Mouse (Mus musculus) heart, adult 2 months (tissue): ENCODE measurements around the gene Gins3. TPM values are rescaled to one million over a fixed set of nuclear protein-coding genes. Genes with fewer than 3 reads are reported as not detected.
A peak's percentile ranks its signal among the peaks of the same experiment; 100 is the strongest.

Source experiments
- DNase-seq, 2 experiments: peaks; one replicate each; pipeline ENCODE4 v3.0.0; 2021
- H3K27ac ChIP-seq: fragments of 200-600 bp; 2 replicates; pipeline ENCODE4 v1.8.1; 2022
- H3K27me3 ChIP-seq: fragments of 200-500 bp; 2 replicates; pipeline ENCODE4 v1.6.1; 2012; ENCODE audit warnings: mild to moderate bottlenecking, low read length, inconsistent platforms, mixed read lengths; ENCODE audit not compliant: control insufficient read depth, insufficient read depth
- H3K36me3 ChIP-seq: fragments of 200-500 bp; 2 replicates; pipeline ENCODE4 v1.6.1; 2012; ENCODE audit warnings: low read length, inconsistent platforms; ENCODE audit not compliant: control insufficient read depth, insufficient read depth
- H3K4me1 ChIP-seq: fragments of 200-500 bp; 2 replicates; pipeline ENCODE4 v1.6.1; 2011; ENCODE audit warnings: low read length; ENCODE audit not compliant: control insufficient read depth, insufficient read depth
- H3K4me3 ChIP-seq: fragments of 200-600 bp; 2 replicates; pipeline ENCODE4 v1.8.1; 2022
- H3K79me2 ChIP-seq: fragments of 200-500 bp; replicated peaks from 2 replicates; pipeline ENCODE4 v1.6.1; 2012; ENCODE audit warnings: mild to moderate bottlenecking, inconsistent platforms, low read length, moderate library complexity, mixed read lengths; ENCODE audit not compliant: control insufficient read depth, insufficient read depth
- H3K9ac ChIP-seq: fragments of 200-500 bp; 2 replicates; pipeline ENCODE4 v1.6.1; 2012; ENCODE audit warnings: low read depth, mild to moderate bottlenecking, control low read depth, inconsistent platforms, low read length, mixed read lengths
- CTCF ChIP-seq: fragments of 200-600 bp; IDR thresholded peaks from 2 replicates; pipeline ENCODE4 v1.8.1; 2022; ENCODE audit warnings: antibody characterized with exemption, mild to moderate bottlenecking, moderate library complexity
- EP300 ChIP-seq: fragments of 200-500 bp; IDR thresholded peaks from 2 replicates; pipeline ENCODE4 v1.6.1; 2011; ENCODE audit warnings: low read depth, low read length, control low read depth; ENCODE audit not compliant: insufficient read depth
- POLR2A ChIP-seq: fragments of 200-500 bp; IDR thresholded peaks from 2 replicates; pipeline ENCODE4 v1.6.1; 2011; ENCODE audit warnings: mild to moderate bottlenecking, low read depth, low read length, control low read depth; ENCODE audit not compliant: insufficient read depth
- WGBS: fragments of 180-500 bp; shearing (Covaris S2); methylation state at CpG from one replicate; pipeline ENCODE4 v1.1.7; 2018; 5-methylcytosine and 5-hydroxymethylcytosine counted together
- intact Hi-C: fragments of 180-260 bp; cut with DNase I; formaldehyde crosslinking; loops from one replicate; pipeline ENCODE4 v1.15.1; 2025
- long read RNA-seq: library from polyadenylated mRNA; stranded (forward); transcript quantifications from one replicate; pipeline ENCODE4 v2.0.0, GENCODE M21; 2021
- polyA plus RNA-seq: library from polyadenylated mRNA; depleted of rRNA; stranded (reverse); fragments of >200 nt; gene quantifications from 2 replicates; pipeline ENCODE4 v1.2.3, GENCODE M21; 2012; rRNA removed
- total RNA-seq, 2 experiments: library from RNA; stranded (reverse); gene quantifications; 2 replicates each; pipeline ENCODE4 v1.2.3; 2021

The Gins3 gene
- 1 to 10 TPM; 1.2 to 1.3 TPM for total RNA-seq
- 0.47 and 0.94 TPM in 2 replicates for polyA plus RNA-seq
- long read RNA-seq, partial matches to known transcripts: 0 of 2 reads
- long read RNA-seq, other reads (novel, unspliced or antisense): 0 of 2 reads

DNA sequence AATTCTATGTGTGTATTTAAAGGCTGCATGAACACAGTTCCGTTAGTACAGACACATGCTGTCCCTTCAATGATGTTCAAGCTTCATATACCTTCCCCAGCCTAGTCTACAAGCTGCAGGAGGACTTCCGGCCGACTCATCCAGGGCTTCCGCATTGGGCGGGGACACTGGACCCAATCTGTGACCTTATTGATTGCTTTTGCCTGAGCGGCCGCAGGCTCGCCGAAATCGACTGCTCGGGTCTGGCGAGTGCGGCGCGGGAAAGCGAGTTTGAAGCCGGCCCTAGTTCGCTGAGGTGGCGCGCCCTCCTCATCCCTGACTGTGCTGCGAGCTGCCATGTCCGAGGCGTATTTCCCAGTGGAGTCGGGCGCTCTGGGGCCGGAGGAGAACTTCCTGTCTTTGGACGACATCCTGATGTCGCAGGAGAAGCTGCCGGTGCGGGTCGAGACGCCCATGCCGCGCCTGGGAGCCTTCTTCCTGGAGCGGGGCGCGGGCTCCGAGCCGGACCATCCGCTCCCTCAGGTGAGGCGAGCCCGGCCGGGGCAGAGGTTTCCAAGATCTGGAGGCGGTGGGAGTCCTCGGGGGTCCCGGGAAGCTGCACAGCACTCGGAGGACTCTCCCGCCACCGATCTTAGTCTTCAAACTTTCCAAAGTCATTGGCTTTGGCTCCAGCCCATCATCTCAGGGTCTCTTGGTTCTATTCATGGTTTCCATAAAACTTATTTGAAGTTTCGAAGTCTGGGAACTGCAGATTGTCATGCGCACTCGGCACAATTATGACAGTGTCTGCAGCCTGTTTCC, at the start of gene Gins3:
TSS of gene Gins3 (plus strand) at position 192 of the 801 bp plus-strand sequence.
- no peaks in the 10 kb centered on the region for H3K79me2 ChIP-seq
- no peaks in the 10 kb centered on the region; the same call in 1 of the 2 replicates for H3K4me1 ChIP-seq
- H3K9ac ChIP-seq: peak within 1 kb of the TSS; percentile 68
- DNase-seq: peak; percentile 92 to 96
- no peaks in the 10 kb centered on the region for H3K27me3 ChIP-seq
- TF ChIP-seq EP300 (0 out of 2 replicates have a peak, but pooled peaks have one; percentile 49), CTCF (no peak), POLR2A (peak; percentile 50)
- intact Hi-C loops: loop anchor here (10.0 kb wide), 1 partner anchor 171 kb away; the partner anchor contains the start of gene Cnot1
- under 1% methylated on average over 52 of the region's 52 CpGs for WGBS
- peak within 1 kb of the TSS; percentile 79 for H3K4me3 ChIP-seq
- H3K36me3 ChIP-seq: no peaks in the 10 kb centered on the region
- no peak within 1 kb of the TSS for H3K27ac ChIP-seq

DNA sequence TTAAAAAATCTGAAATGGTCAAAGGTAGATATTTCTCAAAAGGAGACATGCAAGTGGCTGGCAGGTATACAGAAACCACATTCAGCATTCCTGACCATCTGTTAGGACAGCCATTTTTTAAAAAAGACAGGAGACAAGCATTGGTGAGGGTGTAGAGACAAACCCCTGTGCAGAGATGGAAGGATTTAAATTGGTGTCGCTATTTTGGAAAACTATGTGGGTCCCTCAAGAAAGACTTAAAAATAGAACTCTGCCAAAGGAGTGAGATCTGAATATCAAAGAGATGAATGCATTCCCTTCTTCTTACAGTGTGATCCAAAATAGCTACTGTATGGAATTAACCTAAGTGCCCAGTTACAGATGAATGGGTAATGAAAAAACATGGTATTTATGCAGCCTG, 45.9 kb upstream of the Gins3 start:
- 52% methylated on average over 1 of the region's 1 CpGs for WGBS

DNA sequence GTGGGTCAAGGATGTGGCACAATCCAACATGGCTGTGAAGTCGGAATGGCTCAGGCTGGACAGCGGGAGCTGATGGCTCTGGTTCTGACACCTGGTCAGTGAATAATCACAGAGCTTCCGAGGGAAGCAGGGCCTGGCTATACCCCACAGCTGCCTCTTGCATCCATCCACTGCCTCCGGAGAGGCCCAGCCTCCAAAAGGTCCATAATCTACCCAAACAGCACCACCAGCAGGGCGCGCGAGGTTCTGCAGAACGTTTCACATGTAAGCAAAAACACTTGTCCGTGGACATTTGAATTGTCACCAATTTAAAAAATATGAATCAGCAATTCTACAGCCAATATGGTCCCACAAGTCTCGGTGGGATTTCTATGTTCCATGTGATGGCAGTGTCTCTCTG, 44.0 kb upstream of the Gins3 start:
- Histone ChIP-seq H3K79me2 (no peaks in the 10 kb centered on the region), H3K4me3 (no peak overlapping the region), H3K27me3 (no peaks in the 10 kb centered on the region), H3K36me3 (no peaks in the 10 kb centered on the region), H3K27ac (no peak overlapping the region), H3K4me1 (no peaks in the 10 kb centered on the region), H3K9ac (no peak overlapping the region)
- intact Hi-C loops: no loop called here
- TF ChIP-seq POLR2A: no peak
- no peak for TF ChIP-seq EP300
- no peak for TF ChIP-seq CTCF
- DNase-seq: no peak
- 64% methylated on average over 10 of the region's 10 CpGs for WGBS

More for the DNA sequence above, 45.9 kb upstream of the Gins3 start:
- intact Hi-C loops: no loop called here
- DNase-seq: no peak
- Histone ChIP-seq H3K27ac (no peak overlapping the region), H3K79me2 (no peaks in the 10 kb centered on the region), H3K27me3 (no peaks in the 10 kb centered on the region), H3K4me1 (no peaks in the 10 kb centered on the region), H3K36me3 (no peaks in the 10 kb centered on the region), H3K9ac (no peak overlapping the region), H3K4me3 (no peak overlapping the region)
- no peak for TF ChIP-seq EP300
- no peak for TF ChIP-seq POLR2A
- TF ChIP-seq CTCF: no peak

DNA sequence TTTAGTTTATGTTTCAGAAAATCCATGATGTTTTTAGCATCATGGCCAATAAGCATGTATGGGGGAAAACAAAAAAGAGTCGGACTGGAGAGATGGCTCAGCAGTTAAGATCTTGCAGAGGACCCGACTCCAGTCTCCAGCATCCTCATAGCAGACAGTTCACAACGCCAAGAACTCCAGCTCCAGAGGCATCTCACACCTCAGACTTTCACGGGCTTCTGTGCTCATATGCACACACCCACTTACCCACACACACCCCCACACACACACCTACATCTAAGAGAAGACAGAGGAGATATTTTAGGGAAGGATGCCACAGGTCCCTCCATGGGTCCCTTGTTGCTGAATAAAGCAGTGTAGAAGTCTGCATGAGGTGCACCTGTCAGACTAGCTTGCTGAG, 42.7 kb upstream of the Gins3 start:
- WGBS: 73% methylated on average over 4 of the region's 4 CpGs
- no peak overlapping the region for H3K4me3 ChIP-seq

DNA sequence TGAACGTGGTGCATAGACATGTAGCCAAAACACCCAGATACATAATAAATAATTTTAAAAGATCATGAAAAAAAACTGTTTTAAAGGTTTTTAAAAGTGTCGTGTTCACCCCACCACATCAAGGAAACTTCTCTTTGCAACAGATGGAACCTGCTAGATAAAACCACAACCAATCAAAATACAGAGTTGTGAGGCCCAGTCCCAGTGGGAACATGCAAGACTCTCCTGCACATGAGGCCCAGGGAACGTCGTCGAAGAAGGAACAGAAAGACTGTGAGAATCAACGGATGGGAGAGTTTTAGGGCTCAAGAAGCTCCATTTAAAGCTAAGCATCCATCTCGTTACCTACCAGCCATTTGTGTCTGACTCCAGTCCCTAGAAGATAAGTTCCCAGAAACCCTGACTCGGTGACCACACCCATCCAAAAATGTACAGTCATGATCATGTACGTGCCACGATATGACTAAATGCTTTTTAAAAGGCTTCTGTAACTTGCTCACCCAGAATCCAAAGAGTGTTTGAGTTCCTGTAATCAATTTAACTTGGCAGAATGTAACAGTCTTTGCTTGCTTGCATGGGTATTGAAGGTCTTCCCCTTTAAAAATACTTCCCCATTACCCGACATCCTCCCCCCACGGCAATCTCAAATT, 41.0 kb upstream of the Gins3 start:
- no peaks in the 10 kb centered on the region for H3K36me3 ChIP-seq
- intact Hi-C loops: no loop called here
- 79% methylated on average over 12 of the region's 12 CpGs for WGBS
- no peaks in the 10 kb centered on the region for H3K79me2 ChIP-seq
- H3K27ac ChIP-seq: no peak overlapping the region
- H3K9ac ChIP-seq: no peak overlapping the region
- DNase-seq: no peak
- no peaks in the 10 kb centered on the region for H3K27me3 ChIP-seq
- peaks cover 1% of the 10 kb centered on the region; the same call in 1 of the 2 replicates for H3K4me1 ChIP-seq
- no peak for TF ChIP-seq CTCF
- TF ChIP-seq EP300: no peak
- TF ChIP-seq POLR2A: no peak
- no peak overlapping the region for H3K4me3 ChIP-seq

More for the DNA sequence above, 42.7 kb upstream of the Gins3 start:
- no peak overlapping the region for H3K27ac ChIP-seq
- H3K9ac ChIP-seq: no peak overlapping the region
- no peaks in the 10 kb centered on the region for H3K4me1 ChIP-seq
- DNase-seq: no peak
- no peaks in the 10 kb centered on the region for H3K79me2 ChIP-seq
- H3K27me3 ChIP-seq: no peaks in the 10 kb centered on the region
- intact Hi-C loops: no loop called here
- TF ChIP-seq EP300 (no peak), CTCF (no peak), POLR2A (no peak)
- no peaks in the 10 kb centered on the region for H3K36me3 ChIP-seq
